Mouse (Mus musculus): Measurements from ENCODE around the gene Fam107b. TPM values are rescaled to one million over a fixed set of nuclear protein-coding genes. Genes with fewer than 3 reads are reported as not detected.

Fam107b gene
- polyA plus RNA-seq, 1 experiment from 2014 or later = 44.7 TPM

DNA sequence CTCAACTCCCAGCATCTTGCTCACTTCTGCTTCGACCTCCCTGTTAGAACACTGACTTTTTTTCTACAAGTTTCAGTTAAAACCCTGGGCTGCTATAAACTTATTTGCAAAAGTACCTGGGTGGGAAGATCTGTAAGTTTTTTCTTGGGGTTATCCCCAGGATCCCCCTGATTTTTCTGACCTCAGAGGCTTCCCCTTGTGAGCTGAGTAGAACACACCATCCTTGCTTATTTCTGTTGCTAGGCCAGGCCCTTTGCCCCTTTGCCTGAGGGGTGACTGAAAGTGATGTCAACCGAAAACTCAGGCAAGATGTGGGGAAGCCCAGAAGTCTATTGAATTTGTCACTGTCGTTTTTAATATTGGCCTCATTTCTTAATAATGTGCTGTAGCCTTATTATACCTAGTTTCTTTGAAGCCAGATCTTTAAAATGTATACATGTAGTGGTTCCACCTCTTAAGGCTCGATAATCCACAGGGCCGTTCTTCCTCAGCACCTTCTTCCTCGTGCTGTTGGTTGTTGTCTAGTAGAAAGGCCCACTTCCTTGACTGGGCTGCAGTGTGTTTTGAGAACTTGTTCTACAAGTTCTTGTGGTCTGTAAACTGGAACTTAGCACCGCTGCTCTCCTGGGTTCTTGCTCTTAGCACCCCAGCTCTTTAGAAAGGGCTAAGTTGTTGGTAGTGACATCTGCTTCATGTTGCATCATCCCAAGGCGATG is 153.3 kb downstream of the Fam107b start:
- no peak for ATAC-seq

DNA sequence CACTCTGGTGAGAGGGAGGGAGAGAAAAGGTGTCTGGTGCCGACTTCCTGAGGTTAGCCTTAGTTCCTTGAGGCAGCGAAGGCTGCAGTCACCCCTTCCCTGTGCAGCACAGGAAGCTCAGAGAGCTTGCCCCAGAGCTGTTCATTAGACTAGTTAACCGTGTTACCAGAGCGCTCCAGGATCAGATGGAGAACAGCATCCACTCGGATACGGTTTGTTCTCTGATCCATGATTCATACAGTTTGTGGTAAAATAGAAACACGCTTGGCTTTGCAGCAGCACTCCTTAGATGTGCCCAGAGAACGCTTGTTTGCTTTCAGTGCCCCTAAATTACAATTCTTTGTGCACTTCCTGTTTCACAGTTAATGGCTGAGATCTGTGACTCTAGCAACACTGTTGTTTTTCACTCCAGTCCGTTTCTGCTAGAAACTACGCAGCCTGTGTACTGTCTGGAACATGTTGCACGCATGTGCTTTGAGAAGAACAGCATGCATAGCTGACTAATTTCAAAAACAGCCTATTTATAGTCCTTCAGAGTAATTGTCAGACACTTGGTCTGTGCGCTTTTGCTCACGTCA is 156.3 kb downstream of the Fam107b start:
- 40% methylated on average over 13 of the region's 13 CpGs for WGBS
- H3K9ac ChIP-seq = no peak overlapping the region
- ATAC-seq = 0 out of 2 replicates have a peak, but pooled peaks have one; percentile 31

More for the DNA sequence above, 153.3 kb downstream of the Fam107b start:
- Histone ChIP-seq H3K9ac (no peak overlapping the region), H3K27ac (no peak overlapping the region), H3K36me3 (no peaks in the 10 kb centered on the region), H3K4me3 (replicated peaks) (no peak overlapping the region), H3K4me2 (replicated peaks) (no peak overlapping the region), H3K9me3 (no peaks in the 10 kb centered on the region), H3K27me3 (replicated peaks) (no peaks in the 10 kb centered on the region), H3K4me1 (replicated peaks) (peaks cover 8% of the 10 kb centered on the region; the same call in 1 of the 2 replicates)
- WGBS = 84% methylated on average over 8 of the region's 8 CpGs

GRCm38 (mm10) chr2:3727225-3727930 is 157.1 kb downstream of the Fam107b start:
- Histone ChIP-seq H3K27me3 (replicated peaks) (no peaks in the 10 kb centered on the region), H3K4me2 (replicated peaks) (no peak overlapping the region), H3K4me3 (replicated peaks) (no peak overlapping the region), H3K9ac (no peak overlapping the region), H3K4me1 (replicated peaks) (peaks cover 8% of the 10 kb centered on the region; the same call in 1 of the 2 replicates), H3K9me3 (no peaks in the 10 kb centered on the region), H3K36me3 (no peaks in the 10 kb centered on the region), H3K27ac (no peak overlapping the region)
- 0 out of 2 replicates have a peak, but pooled peaks have one; percentile 46 for ATAC-seq
- WGBS = 59% methylated on average over 5 of the region's 5 CpGs

More for the DNA sequence above, 156.3 kb downstream of the Fam107b start:
- Histone ChIP-seq H3K4me2 (replicated peaks) (peak overlapping the region; percentile 3; the same call in 1 of the 2 replicates), H3K9me3 (no peaks in the 10 kb centered on the region), H3K27me3 (replicated peaks) (no peaks in the 10 kb centered on the region), H3K4me1 (replicated peaks) (peaks cover 11% of the 10 kb centered on the region; the same call in 1 of the 2 replicates), H3K4me3 (replicated peaks) (no peak overlapping the region), H3K27ac (peak overlapping the region; percentile 62; the same call in 1 of the 2 replicates), H3K36me3 (no peaks in the 10 kb centered on the region)

DNA sequence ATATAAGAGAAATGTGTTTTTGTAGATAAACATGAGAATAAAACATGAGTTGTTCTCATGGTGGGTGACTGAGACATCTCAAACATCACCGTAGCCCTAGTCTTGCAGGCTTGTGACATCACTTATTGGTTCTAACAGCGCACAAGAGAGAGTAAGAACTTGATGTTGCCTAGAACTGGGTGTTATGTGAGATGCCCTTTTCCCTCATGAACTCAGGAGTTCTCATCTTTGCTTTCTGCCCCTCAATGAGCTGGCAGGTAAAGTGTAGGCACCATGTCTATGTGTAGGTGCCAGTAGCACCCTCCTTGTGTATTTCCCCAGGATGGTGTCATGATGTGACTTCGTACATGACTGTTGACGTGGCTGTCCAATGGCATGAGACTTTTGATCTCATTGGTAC is 157.8 kb downstream of the Fam107b start:
- Histone ChIP-seq H3K9me3 (no peaks in the 10 kb centered on the region), H3K27ac (no peak overlapping the region), H3K4me1 (replicated peaks) (peaks cover 8% of the 10 kb centered on the region), H3K4me2 (replicated peaks) (no peak overlapping the region), H3K9ac (no peak overlapping the region), H3K36me3 (no peaks in the 10 kb centered on the region), H3K4me3 (replicated peaks) (no peak overlapping the region), H3K27me3 (replicated peaks) (no peaks in the 10 kb centered on the region)
- 90% methylated on average over 4 of the region's 4 CpGs for WGBS
- no peak for ATAC-seq

DNA sequence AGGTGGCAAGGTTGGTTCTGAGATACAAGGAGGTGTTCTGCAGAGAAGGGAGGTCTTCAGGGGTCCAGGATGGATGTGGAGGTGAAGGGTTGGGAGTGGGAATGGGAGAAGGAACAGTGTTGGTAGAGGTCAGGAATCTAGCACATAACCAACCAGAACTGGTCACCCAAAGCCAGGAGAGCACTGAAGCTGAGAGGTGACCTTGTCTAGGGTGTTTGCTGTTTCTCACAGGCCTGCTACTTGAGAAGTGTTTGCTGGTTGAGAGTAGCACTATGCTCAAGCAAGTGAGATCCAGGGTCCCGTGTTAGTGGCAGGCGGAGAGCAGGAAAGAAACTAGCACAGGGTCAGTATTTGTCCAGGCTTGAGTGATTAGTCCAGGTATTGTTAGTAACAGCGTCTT is 159.3 kb downstream of the Fam107b start:
- 64% methylated on average over 3 of the region's 3 CpGs for WGBS
- H3K9me3 ChIP-seq = no peaks in the 10 kb centered on the region
- no peak overlapping the region for H3K4me3 ChIP-seq (replicated peaks)
- no peak overlapping the region for H3K9ac ChIP-seq
- H3K36me3 ChIP-seq = no peaks in the 10 kb centered on the region
- no peak overlapping the region for H3K4me2 ChIP-seq (replicated peaks)
- no peaks in the 10 kb centered on the region for H3K27me3 ChIP-seq (replicated peaks)
- ATAC-seq = no peak
- no peak overlapping the region for H3K27ac ChIP-seq
- peaks cover 8% of the 10 kb centered on the region for H3K4me1 ChIP-seq (replicated peaks)

- H3K4me2 ChIP-seq (replicated peaks) = no peak overlapping the region
- H3K9ac ChIP-seq = no peak overlapping the region
- no peaks in the 10 kb centered on the region for H3K9me3 ChIP-seq
- WGBS = 63% methylated on average over 10 of the region's 10 CpGs
- no peak overlapping the region for H3K4me3 ChIP-seq (replicated peaks)
- H3K27ac ChIP-seq = no peak overlapping the region
- H3K27me3 ChIP-seq (replicated peaks) = no peaks in the 10 kb centered on the region
- ATAC-seq = no peak
- no peaks in the 10 kb centered on the region for H3K36me3 ChIP-seq
- H3K4me1 ChIP-seq (replicated peaks) = peaks cover 8% of the 10 kb centered on the region
These were observed 160.5 kb downstream of the Fam107b start for GRCm38 (mm10) chr2:3730744-3731143.

DNA sequence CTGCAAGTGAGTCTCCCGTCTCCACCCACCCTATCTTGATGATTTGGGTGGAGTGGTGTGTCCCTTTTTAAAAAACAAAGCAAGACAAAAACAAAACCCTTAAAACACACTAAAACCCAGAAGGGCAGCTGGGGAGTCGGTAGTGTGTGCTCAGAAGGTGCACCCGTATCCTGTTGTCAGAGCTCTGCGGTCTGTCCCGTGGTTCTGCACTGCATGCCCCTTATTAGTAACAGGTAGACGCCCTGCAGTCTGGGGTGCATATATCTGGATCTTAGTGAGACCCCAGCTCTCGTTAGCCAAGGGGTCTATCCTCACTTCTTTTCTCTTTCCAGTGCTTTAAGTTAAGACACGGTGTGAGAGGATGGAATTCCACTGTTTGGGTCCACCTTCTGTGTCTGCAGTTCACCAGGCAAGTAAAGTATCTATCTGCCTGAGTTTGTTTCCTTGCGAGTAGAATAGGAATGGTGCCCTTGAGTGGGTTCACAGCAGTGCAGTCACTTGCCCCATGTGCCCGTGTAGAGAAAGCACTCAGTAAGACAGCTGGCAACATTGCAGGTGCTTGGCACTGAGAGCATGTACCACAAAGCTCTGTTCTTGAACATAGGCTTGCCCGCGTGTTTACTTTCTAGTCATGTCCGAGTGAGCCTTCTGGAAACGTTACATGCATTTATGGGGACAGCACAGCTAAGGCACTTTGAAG is 161.2 kb downstream of the Fam107b start:
- H3K4me3 ChIP-seq (replicated peaks) = no peak overlapping the region
- peaks cover 8% of the 10 kb centered on the region for H3K4me1 ChIP-seq (replicated peaks)
- H3K9ac ChIP-seq = no peak overlapping the region
- no peaks in the 10 kb centered on the region for H3K27me3 ChIP-seq (replicated peaks)
- H3K27ac ChIP-seq = no peak overlapping the region
- H3K36me3 ChIP-seq = no peaks in the 10 kb centered on the region
- 86% methylated on average over 14 of the region's 14 CpGs for WGBS
- H3K9me3 ChIP-seq = no peaks in the 10 kb centered on the region
- H3K4me2 ChIP-seq (replicated peaks) = no peak overlapping the region
- no peak for ATAC-seq

DNA sequence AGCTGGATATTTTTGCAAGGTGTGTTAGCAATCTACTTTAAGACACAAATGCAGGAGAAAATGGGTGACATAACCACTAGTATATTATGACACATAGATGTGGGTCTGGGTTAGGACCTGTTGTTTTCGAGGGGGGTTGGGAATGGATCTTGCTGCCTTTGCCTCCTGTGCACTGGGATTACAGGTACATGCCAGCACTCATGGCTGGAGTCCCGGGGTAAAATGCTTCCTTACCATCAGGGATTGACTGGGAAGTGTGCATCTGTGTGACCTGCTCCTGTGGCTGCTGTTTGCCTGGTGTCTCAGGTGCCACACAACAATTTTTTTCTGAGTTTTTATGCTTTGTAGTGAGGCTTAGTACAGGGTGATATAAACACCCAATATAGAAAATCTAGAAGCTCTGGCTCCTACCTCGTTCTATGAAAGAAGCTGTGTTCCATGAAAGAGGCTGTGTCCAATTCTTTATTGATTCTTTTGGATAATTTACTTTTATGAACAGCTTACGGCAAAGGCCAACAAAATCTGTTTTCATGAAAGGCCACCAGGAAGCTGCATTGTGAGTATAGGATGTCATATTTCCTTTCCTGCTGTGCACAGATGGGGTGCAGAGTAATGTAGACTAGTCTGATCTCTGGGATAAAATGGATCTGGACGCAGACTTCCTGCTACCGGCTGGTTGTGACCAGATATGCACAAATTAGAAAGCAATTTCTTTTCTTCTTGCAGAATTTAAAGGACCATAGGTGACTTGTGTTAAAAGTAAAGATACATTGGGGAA is 167.8 kb downstream of the Fam107b start:
- ATAC-seq = no peak
- 57% methylated on average over 6 of the region's 6 CpGs for WGBS
- H3K4me3 ChIP-seq (replicated peaks) = no peak overlapping the region
- H3K27ac ChIP-seq = no peak overlapping the region
- H3K9ac ChIP-seq = no peak overlapping the region
- peaks cover 6% of the 10 kb centered on the region for H3K4me1 ChIP-seq (replicated peaks)
- H3K36me3 ChIP-seq = no peaks in the 10 kb centered on the region
- H3K27me3 ChIP-seq (replicated peaks) = no peaks in the 10 kb centered on the region
- H3K9me3 ChIP-seq = no peaks in the 10 kb centered on the region
- no peak overlapping the region for H3K4me2 ChIP-seq (replicated peaks)

GRCm38 (mm10) chr2:3738734-3739133 is 168.4 kb downstream of the Fam107b start:
- 74% methylated on average over 12 of the region's 12 CpGs for WGBS
- peaks cover 6% of the 10 kb centered on the region for H3K4me1 ChIP-seq (replicated peaks)

GRCm38 (mm10) chr2:3739351-3739961 is 169.2 kb downstream of the Fam107b start:
- Histone ChIP-seq H3K9ac (no peak overlapping the region), H3K36me3 (no peaks in the 10 kb centered on the region), H3K27ac (no peak overlapping the region), H3K4me1 (replicated peaks) (peaks cover 6% of the 10 kb centered on the region), H3K4me3 (replicated peaks) (no peak overlapping the region), H3K9me3 (no peaks in the 10 kb centered on the region), H3K27me3 (replicated peaks) (no peaks in the 10 kb centered on the region), H3K4me2 (replicated peaks) (no peak overlapping the region)
- WGBS = 81% methylated on average over 7 of the region's 7 CpGs
- ATAC-seq = no peak

More at GRCm38 (mm10) chr2:3738734-3739133, 168.4 kb downstream of the Fam107b start:
- no peak for ATAC-seq
- Histone ChIP-seq H3K9ac (no peak overlapping the region), H3K27ac (no peak overlapping the region), H3K4me2 (replicated peaks) (no peak overlapping the region), H3K9me3 (no peaks in the 10 kb centered on the region), H3K36me3 (no peaks in the 10 kb centered on the region), H3K4me3 (replicated peaks) (no peak overlapping the region), H3K27me3 (replicated peaks) (no peaks in the 10 kb centered on the region)

GRCm38 (mm10) chr2:3740256-3740655 is 170.0 kb downstream of the Fam107b start:
- no peak for ATAC-seq
- no peak overlapping the region for H3K9ac ChIP-seq
- H3K4me2 ChIP-seq (replicated peaks) = no peak overlapping the region
- H3K27ac ChIP-seq = no peak overlapping the region
- no peaks in the 10 kb centered on the region for H3K36me3 ChIP-seq
- 76% methylated on average over 3 of the region's 3 CpGs for WGBS
- no peaks in the 10 kb centered on the region for H3K27me3 ChIP-seq (replicated peaks)
- no peak overlapping the region for H3K4me3 ChIP-seq (replicated peaks)
- H3K9me3 ChIP-seq = no peaks in the 10 kb centered on the region
- peaks cover 10% of the 10 kb centered on the region for H3K4me1 ChIP-seq (replicated peaks)
